Comparison of ENCODE assay signal across 8 mouse cellular contexts in genomic region chr14:115017410-115018153, GRCm38 (mm10).
A peak's percentile ranks its signal among the peaks of the same experiment; 100 is the strongest.
DNase-seq lines count a peak whose midpoint lies in the region; ATAC-seq and TF ChIP-seq lines count a peak whose summit lies in the region.

No protein-coding gene starts in this region.

- peak; percentile 61 for TF ChIP-seq CTCF in bone marrow, adult 2 months (IDR thresholded peaks at IDR 0.05; ENCODE audit: control insufficient read depth, insufficient read depth, low read length)
- TF ChIP-seq CTCF in heart, postnatal 0 days (IDR thresholded peaks at IDR 0.05; ENCODE audit: low read depth), result peak; percentile 79

- H3K4me3 ChIP-seq in bone marrow, adult 2 months (replicated peaks; ENCODE audit: control insufficient read depth, low read depth, low read length), result peak overlapping the region; percentile 56
- H3K4me3 ChIP-seq in forebrain, embryonic 11.5 days (ENCODE audit: low read depth, low read length), result no peak overlapping the region; the same call in 1 of the 2 replicates
- peak overlapping the region; percentile 44 for H3K4me3 ChIP-seq in heart, postnatal 0 days (ENCODE audit: low read depth, low read length)
- H3K4me3 ChIP-seq in liver, embryonic 15.5 days (replicated peaks), result peak overlapping the region; percentile 35
- H3K4me3 ChIP-seq in stomach, embryonic 14.5 days (ENCODE audit: low read depth, low read length), result peak overlapping the region; percentile 28

- H3K4me1 ChIP-seq in bone marrow, adult 2 months (ENCODE audit: control insufficient read depth, insufficient read depth, low read length), result no peaks in the 10 kb centered on the region; the same call in 1 of the 2 replicates
- H3K4me1 ChIP-seq in forebrain, embryonic 11.5 days (replicated peaks; ENCODE audit: control insufficient read depth, insufficient read depth, low read length), result no peaks in the 10 kb centered on the region
- no peaks in the 10 kb centered on the region for H3K4me1 ChIP-seq in heart, postnatal 0 days (ENCODE audit: control insufficient read depth, insufficient read depth)
- no peaks in the 10 kb centered on the region for H3K4me1 ChIP-seq in liver, embryonic 15.5 days (replicated peaks)
- no peaks in the 10 kb centered on the region for H3K4me1 ChIP-seq in stomach, embryonic 14.5 days (ENCODE audit: control insufficient read depth, insufficient read depth, low read length)

- TF ChIP-seq EP300 in heart, postnatal 0 days (IDR thresholded peaks at IDR 0.05; ENCODE audit: low read depth), result no peak

- H3K4me2 ChIP-seq in forebrain, embryonic 11.5 days (ENCODE audit: low read depth, low read length, severe bottlenecking), result peak overlapping the region; percentile 46
- peak overlapping the region; percentile 61 for H3K4me2 ChIP-seq in heart, postnatal 0 days (ENCODE audit: low read depth, low read length)
- peak overlapping the region; percentile 56 for H3K4me2 ChIP-seq in liver, embryonic 15.5 days
- peak overlapping the region; percentile 51 for H3K4me2 ChIP-seq in stomach, embryonic 14.5 days (replicated peaks; ENCODE audit: low read depth, low read length)

- WGBS in bone marrow, adult 2 months, result 3% methylated on average over 22 of the region's 22 CpGs
- 29% methylated on average over 22 of the region's 22 CpGs for WGBS in forebrain, embryonic 11.5 days
- 14% methylated on average over 22 of the region's 22 CpGs for WGBS in heart, postnatal 0 days
- WGBS in liver, embryonic 15.5 days (ENCODE audit: insufficient replicate concordance), result 11% methylated on average over 22 of the region's 22 CpGs
- WGBS in stomach, embryonic 14.5 days, result 17% methylated on average over 22 of the region's 22 CpGs

- no peaks in the 10 kb centered on the region for H3K27me3 ChIP-seq in forebrain, embryonic 11.5 days (ENCODE audit: control insufficient read depth, insufficient read depth, low read length)
- H3K27me3 ChIP-seq in heart, postnatal 0 days (ENCODE audit: control insufficient read depth, insufficient read depth, low read length), result no peaks in the 10 kb centered on the region
- no peaks in the 10 kb centered on the region for H3K27me3 ChIP-seq in liver, embryonic 15.5 days
- H3K27me3 ChIP-seq in stomach, embryonic 14.5 days (ENCODE audit: control insufficient read depth, insufficient read depth, low read length), result no peaks in the 10 kb centered on the region

- DNase-seq in A20 (ENCODE audit: low read depth, low spot score), result peak; percentile 92
- DNase-seq in forebrain, embryonic 11.5 days (ENCODE audit: low spot score), result peak; percentile 77
- DNase-seq in heart, postnatal 0 days (ENCODE audit: low spot score), result peak; percentile 68
- DNase-seq in kidney, postnatal 25 days, result peak; percentile 67 to 71
- peak; percentile 35 for DNase-seq in natural killer cell, adult 2 months (ENCODE audit: low spot score in 2 of 2)

- 0 out of 2 replicates have a peak overlapping the region, but pooled peaks have one; percentile 16 for H3K9ac ChIP-seq in forebrain, embryonic 11.5 days (ENCODE audit: low read length)
- H3K9ac ChIP-seq in heart, postnatal 0 days (replicated peaks; ENCODE audit: low read depth, low read length), result no peak overlapping the region
- no peak overlapping the region for H3K9ac ChIP-seq in liver, embryonic 15.5 days
- H3K9ac ChIP-seq in stomach, embryonic 14.5 days (replicated peaks; ENCODE audit: low read depth, low read length), result no peak overlapping the region

- H3K9me3 ChIP-seq in forebrain, embryonic 11.5 days (ENCODE audit: control insufficient read depth, low read length), result no peaks in the 10 kb centered on the region
- H3K9me3 ChIP-seq in heart, postnatal 0 days (replicated peaks; ENCODE audit: control insufficient read depth, low read length), result no peaks in the 10 kb centered on the region
- H3K9me3 ChIP-seq in liver, embryonic 15.5 days (replicated peaks), result no peaks in the 10 kb centered on the region
- H3K9me3 ChIP-seq in stomach, embryonic 14.5 days (ENCODE audit: control insufficient read depth, low read depth, low read length), result no peaks in the 10 kb centered on the region

- no peaks in the 10 kb centered on the region for H3K36me3 ChIP-seq in forebrain, embryonic 11.5 days (ENCODE audit: control insufficient read depth, insufficient read depth, low read length)
- H3K36me3 ChIP-seq in heart, postnatal 0 days (replicated peaks; ENCODE audit: control insufficient read depth, insufficient read depth, low read length), result no peaks in the 10 kb centered on the region
- H3K36me3 ChIP-seq in liver, embryonic 15.5 days (replicated peaks), result no peaks in the 10 kb centered on the region
- no peaks in the 10 kb centered on the region for H3K36me3 ChIP-seq in stomach, embryonic 14.5 days (ENCODE audit: control insufficient read depth, insufficient read depth, low read length)

- ATAC-seq in forebrain, embryonic 11.5 days (replicated peaks; ENCODE audit: low FRiP score), result peak; percentile 92
- peak; percentile 83 for ATAC-seq in heart, postnatal 0 days (ENCODE audit: insufficient read depth, low read depth)
- ATAC-seq in liver, embryonic 15.5 days (ENCODE audit: insufficient read depth), result no peak
- peak; percentile 77; the same call in 1 of the 2 replicates for ATAC-seq in stomach, embryonic 14.5 days (ENCODE audit: insufficient number of reproducible peaks, insufficient read depth, low FRiP score, low read depth)

- no peak for TF ChIP-seq POLR2A in bone marrow, adult 2 months (IDR thresholded peaks at IDR 0.05; ENCODE audit: borderline replicate concordance, control insufficient read depth, low read depth, low read length)

- H3K27ac ChIP-seq in bone marrow, adult 2 months (ENCODE audit: control insufficient read depth, insufficient read depth, low read depth, low read length, poor library complexity), result no peak overlapping the region
- H3K27ac ChIP-seq in forebrain, embryonic 11.5 days (ENCODE audit: low read depth, low read length), result no peak overlapping the region
- no peak overlapping the region for H3K27ac ChIP-seq in heart, postnatal 0 days (ENCODE audit: low read depth)
- no peak overlapping the region for H3K27ac ChIP-seq in liver, embryonic 15.5 days (replicated peaks)
- no peak overlapping the region for H3K27ac ChIP-seq in stomach, embryonic 14.5 days (ENCODE audit: low read length)

Comparison
In these comparisons a context has a peak if more than half of its experiments do, and no peak if none do; other contexts are left out.
1. DNase-seq: peak in every context shown above with its lines; median percentile 92 in A20; 77 in forebrain, embryonic 11.5 days; 69 in kidney, postnatal 25 days; 68 in heart, postnatal 0 days; 35 in natural killer cell, adult 2 months.